Mouse (Mus musculus): ENCODE results near the gene Pakap.

DNA sequence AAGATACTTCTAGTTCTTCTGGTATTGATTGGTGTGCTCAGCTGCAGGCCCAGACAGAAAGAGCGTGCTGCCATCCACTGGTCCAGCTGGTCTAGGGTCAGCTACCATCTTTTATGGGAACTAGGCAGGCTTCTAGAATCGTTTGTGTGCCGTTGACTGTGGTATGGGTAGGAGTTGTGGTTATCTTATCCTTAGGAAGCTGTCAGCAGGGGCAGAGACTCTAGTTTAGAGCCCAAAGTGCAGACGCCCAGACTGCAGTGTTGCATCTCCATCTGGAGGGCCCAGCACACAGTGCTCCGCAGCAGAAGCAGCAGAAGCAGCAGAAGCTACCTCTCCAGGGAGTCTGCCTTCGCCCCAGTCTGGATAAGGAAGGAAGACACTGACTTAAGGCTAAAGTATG is 281.5 kb downstream of the Pakap start:
- TF ChIP-seq CTCF (IDR thresholded peaks at IDR 0.05; ENCODE audit: control insufficient read depth, insufficient read depth, insufficient read length): no peak
- TF ChIP-seq MAX (IDR thresholded peaks at IDR 0.05): no peak
- no peak for TF ChIP-seq USF1 (IDR thresholded peaks at IDR 0.05; ENCODE audit: low read depth)
- no peak for TF ChIP-seq MYOG (IDR thresholded peaks at IDR 0.05; ENCODE audit: control insufficient read depth, extremely low read depth, insufficient read length)
- TF ChIP-seq MYOD1 (IDR thresholded peaks at IDR 0.05; ENCODE audit: control insufficient read depth, insufficient read length, low read depth): no peak
- TF ChIP-seq FOSL1 (IDR thresholded peaks at IDR 0.05; ENCODE audit: insufficient read depth, low read length, poor library complexity, severe bottlenecking): no peak
